ENCODE assay signal across 15 mouse cellular contexts in the genomic region with DNA sequence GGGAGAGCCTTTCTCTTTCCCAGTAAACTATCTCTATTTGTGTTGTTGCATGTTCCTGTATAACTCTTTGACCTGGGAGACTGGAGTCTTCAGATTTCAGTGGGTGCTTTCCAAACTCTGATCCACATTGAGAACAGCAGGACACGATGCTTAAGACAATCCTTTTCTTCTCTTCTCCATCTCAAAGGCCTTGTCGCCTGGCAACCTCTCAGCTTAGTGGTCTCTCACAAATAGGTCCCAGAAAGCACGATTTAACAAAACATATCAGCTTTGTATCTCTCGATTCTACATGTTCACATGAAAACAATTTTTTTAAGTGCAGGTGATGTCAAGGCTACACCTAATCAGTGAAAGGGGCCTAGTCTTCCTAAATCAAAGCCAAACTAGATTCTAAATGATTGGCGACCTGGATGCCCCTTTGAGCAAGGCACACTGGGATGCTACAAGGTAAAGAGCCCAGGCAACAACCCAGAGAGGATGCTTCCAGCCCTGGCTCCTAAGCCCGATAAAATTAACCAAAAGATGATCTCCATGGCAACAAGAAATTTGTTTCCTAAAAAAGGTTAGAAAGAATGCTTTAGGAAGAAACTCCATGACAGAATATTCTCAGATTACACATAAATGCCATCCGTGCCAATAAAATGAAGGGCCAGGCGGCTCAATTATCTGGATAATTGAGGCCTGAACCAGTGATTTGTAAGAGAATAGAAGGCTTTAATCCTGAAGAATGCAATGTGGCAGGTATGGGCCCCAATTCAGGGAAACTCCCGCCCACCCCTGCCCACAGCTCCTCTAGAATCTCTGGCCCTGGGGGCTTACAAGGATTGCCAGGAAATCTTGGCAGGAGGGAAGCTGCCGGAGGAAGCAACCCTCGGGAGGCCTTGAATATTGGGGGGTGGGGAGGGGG.
DNase-seq lines count a peak whose midpoint lies in the region; ATAC-seq lines count a peak whose summit lies in the region.
"Had no signal": no experiment of that assay in that cellular context is flagged by ENCODE, and none has a peak within 500 bp of the region (broad histone marks: within the 10 kb centered on the region; RNA-seq: fewer than 3 reads in every experiment).

No protein-coding gene starts in this region.

- H3K27me3 ChIP-seq in embryonic facial prominence, embryonic 11.5 days (ENCODE audit: control insufficient read depth, insufficient read depth, low read length), result no peaks in the 10 kb centered on the region
- 0 out of 2 replicates have a peak, but pooled peaks cover 14% of the 10 kb centered on the region for H3K27me3 ChIP-seq in limb, embryonic 10.5 days (ENCODE audit: low read depth, poor library complexity, severe bottlenecking)

- H3K4me2 ChIP-seq in embryonic facial prominence, embryonic 11.5 days (ENCODE audit: low read depth, low read length), result no peak overlapping the region
- H3K4me2 ChIP-seq: liver, embryonic 11.5 days; neural tube, embryonic 13.5 days had no signal

- H3K4me3 ChIP-seq in embryonic facial prominence, embryonic 11.5 days (ENCODE audit: low read depth, low read length), result no peak overlapping the region
- H3K4me3 ChIP-seq in limb, embryonic 10.5 days, result no peak overlapping the region
- H3K4me3 ChIP-seq: heart, adult 2 months; neural tube, embryonic 13.5 days had no signal

- no peaks in the 10 kb centered on the region for H3K36me3 ChIP-seq in embryonic facial prominence, embryonic 11.5 days (replicated peaks; ENCODE audit: control insufficient read depth, insufficient read depth, low read depth, low read length)
- no peaks in the 10 kb centered on the region for H3K36me3 ChIP-seq in limb, embryonic 10.5 days
- H3K36me3 ChIP-seq: neural tube, embryonic 13.5 days had no signal

- peaks cover 7% of the 10 kb centered on the region for H3K4me1 ChIP-seq in embryonic facial prominence, embryonic 11.5 days (ENCODE audit: control insufficient read depth, insufficient read depth, low read length)
- peaks cover 41% of the 10 kb centered on the region for H3K4me1 ChIP-seq in limb, embryonic 10.5 days

- WGBS in embryonic facial prominence, embryonic 11.5 days, result 16% methylated on average over 11 of the region's 11 CpGs
- 29% methylated on average over 11 of the region's 11 CpGs for WGBS in limb, embryonic 10.5 days

- H3K9ac ChIP-seq in embryonic facial prominence, embryonic 11.5 days (replicated peaks; ENCODE audit: low read length), result no peak overlapping the region
- H3K9ac ChIP-seq: neural tube, embryonic 13.5 days had no signal

- no peak overlapping the region for H3K27ac ChIP-seq in embryonic facial prominence, embryonic 11.5 days (replicated peaks; ENCODE audit: low read depth, low read length)
- peak overlapping the region; percentile 30; the same call in 1 of the 2 replicates for H3K27ac ChIP-seq in limb, embryonic 10.5 days
- H3K27ac ChIP-seq: heart, adult 2 months; kidney, postnatal 0 days; neural tube, embryonic 13.5 days had no signal

- H3K9me3 ChIP-seq in embryonic facial prominence, embryonic 11.5 days (replicated peaks; ENCODE audit: control insufficient read depth, low read length), result no peaks in the 10 kb centered on the region
- no peaks in the 10 kb centered on the region for H3K9me3 ChIP-seq in limb, embryonic 10.5 days (replicated peaks)
- H3K9me3 ChIP-seq: neural tube, embryonic 13.5 days had no signal

- peak; percentile 21 to 26 for DNase-seq in frontal cortex, postnatal 36 days (ENCODE audit: low spot score in 2 of 2)
- DNase-seq in frontal cortex, postnatal 10 days (ENCODE audit: low spot score in 2 of 2), result no peak
- DNase-seq in ES-CJ7 (ENCODE audit: low read depth, low spot score), result peak; percentile 87
- peak; percentile 52 for DNase-seq in embryonic facial prominence, embryonic 11.5 days (ENCODE audit: low spot score)
- DNase-seq in limb, embryonic 10.5 days (ENCODE audit: low spot score), result no peak
- no peak for DNase-seq in heart, adult 18-20 months
- DNase-seq in cerebellum, postnatal 14 days, result no peak
- no peak for DNase-seq in kidney, postnatal 25 days
- DNase-seq: heart, adult 2 months; heart, postnatal 10 days; right cerebral cortex, adult 18-20 months had no signal

- ATAC-seq in embryonic facial prominence, embryonic 11.5 days (replicated peaks; ENCODE audit: insufficient number of reproducible peaks, low FRiP score, low TSS enrichment, low read depth), result no peak
- ATAC-seq: lung, postnatal 0 days had no signal

Comparison
In these comparisons a context has a peak if more than half of its experiments do, and no peak if none do; other contexts are left out.
1. DNase-seq: peak in frontal cortex, postnatal 36 days (2 of 2), ES-CJ7 (single experiment) and embryonic facial prominence, embryonic 11.5 days (single experiment); none in frontal cortex, postnatal 10 days (0 of 2), limb, embryonic 10.5 days (single experiment), heart, adult 18-20 months (0 of 2), cerebellum, postnatal 14 days (0 of 2) and kidney, postnatal 25 days (0 of 2).